Mouse (Mus musculus): Measurements from ENCODE around the gene Gria3. TPM values are rescaled to one million over a fixed set of nuclear protein-coding genes. Genes with fewer than 3 reads are reported as not detected.

Gene Gria3
- total RNA-seq, 2 experiments from 2014 or later: 1.2 to 1.6 TPM

DNA sequence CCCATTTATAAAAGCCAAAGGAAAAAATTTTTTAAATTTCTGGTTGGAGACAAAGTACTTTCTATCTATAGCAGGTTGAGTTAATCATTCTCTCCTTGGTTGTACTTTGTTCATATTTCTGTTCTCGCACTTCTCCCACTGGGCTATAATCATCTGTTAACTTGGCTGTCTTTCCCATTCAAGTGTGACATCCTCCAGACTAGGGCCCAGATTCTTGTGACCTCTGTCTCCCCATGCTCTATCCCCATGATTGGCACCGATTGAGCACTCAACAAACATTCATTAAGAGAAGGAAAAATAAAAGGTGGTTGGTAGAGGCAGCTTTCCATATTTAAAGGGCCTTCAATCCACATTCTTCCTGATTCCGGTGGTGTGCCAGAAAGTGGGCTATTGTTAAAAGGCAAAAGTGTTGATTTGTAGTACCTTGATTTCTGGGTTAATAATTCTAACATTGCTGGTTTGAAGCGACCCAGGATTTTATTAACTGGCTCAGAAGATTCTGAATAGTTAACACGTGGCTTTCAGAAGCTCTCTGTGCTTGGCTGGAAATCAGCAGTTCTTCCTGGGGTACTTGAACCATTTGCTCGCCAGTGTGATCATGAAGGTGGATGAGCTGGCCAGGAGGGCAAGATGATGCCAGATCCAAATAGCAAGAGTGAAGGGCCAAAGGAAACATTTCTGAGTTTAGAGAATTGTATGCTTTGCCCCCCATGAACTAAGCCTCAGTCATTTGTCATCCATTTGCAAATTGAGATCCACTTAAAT, 161.8 kb downstream of the Gria3 start:
- no peak for DNase-seq (ENCODE audit: low spot score)
- intact Hi-C loops (cut with DNase I): no loop called here

DNA sequence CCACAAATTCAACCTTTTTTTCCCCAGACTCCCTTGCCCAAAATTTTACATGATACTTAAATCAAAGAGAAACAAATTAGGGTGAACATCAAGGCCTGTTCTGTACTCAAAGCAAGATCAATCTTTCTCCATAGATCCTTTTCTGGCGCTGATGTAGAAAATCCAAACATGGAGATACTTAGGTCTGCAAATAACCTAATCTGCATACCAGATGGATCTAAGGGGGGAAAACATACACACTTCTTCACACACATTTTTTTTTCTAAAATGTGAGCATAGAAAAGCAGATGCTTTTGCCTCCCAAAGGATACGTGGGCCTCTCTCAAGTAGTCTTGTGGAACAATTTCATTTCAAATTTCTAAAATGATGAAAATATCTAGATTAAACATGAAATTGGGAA, 164.2 kb downstream of the Gria3 start:
- intact Hi-C loops (cut with DNase I): no loop called here
- no peak for DNase-seq (ENCODE audit: low spot score)

DNA sequence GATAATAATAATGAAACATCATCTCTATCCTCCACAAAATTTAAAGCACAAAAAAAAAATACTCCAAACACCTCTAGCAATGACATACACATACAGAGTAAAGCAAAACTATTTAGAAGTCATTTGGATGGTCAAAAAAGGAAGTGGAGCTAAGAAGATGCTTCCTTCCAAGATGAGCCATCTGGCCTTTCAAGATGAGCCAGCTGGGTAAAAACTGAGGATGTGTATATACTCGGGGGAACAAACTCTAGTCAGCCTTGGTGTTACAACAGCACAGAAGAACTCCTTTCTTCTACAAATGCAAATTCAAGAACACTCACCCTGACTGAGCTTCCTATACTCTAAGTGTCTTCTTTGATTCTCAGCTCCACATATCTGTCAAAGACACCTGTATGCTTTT, 172.4 kb downstream of the Gria3 start:
- intact Hi-C loops (cut with DNase I): no loop called here
- no peak for DNase-seq (ENCODE audit: low spot score)

DNA sequence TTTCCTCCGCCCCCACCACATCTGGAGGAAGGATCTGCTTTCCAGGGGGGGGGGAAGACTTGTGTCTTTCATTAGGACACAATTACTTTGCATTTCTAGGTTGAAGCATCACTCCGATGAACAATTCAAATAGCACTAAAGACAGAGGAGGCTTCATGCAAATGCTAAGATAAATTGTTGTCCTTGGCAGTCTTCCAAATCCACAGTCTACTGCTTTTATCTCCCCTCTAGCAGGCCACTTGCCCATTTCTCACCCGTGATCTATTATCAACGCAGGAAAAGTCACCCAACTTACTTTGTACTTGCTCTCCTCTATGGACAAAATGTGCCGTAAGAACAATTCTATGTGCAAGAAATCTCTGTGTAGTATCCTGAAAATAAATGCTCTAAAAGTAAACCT, 178.1 kb downstream of the Gria3 start:
- DNase-seq (ENCODE audit: low spot score): no peak
- intact Hi-C loops (cut with DNase I): no loop called here

DNA sequence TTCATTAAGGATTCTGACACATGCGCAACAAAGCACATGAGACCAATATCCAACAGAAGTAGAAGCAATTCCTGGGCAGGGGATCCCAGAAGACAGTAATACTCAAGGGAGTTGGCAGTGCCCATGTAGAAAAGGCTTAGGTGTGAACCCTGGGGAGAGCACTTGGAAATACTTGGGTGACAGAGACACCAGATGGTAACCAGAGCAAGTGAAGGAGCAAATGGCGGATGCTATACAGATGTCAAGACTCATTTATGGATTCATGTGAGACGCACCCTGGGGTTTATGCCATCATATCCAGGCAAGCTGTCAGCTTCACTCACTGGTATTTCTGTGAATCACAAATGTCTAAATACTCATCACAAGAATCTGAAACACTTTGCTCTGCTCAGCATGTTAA, 187.0 kb downstream of the Gria3 start:
- DNase-seq (ENCODE audit: low spot score): no peak

DNA sequence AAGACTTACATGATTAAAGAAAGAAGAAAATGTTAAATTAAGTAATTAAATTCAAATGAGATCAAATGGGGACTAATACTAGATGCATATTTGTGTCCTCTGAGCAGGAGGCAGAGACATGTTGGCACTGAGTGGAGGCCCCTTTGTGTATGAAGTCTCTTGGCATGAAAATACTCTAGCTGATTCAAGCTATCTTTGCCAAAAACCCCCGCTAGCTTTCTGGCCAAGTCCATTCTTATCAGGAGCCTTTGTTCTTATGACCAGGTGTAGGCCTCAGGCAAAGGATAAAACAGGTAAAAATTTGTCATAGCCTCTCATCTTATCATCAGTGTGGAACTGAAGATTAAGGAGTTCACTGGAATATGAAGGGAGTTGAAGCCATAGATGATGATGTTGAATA, 206.5 kb downstream of the Gria3 start:
- DNase-seq (ENCODE audit: low spot score): no peak
- intact Hi-C loops (cut with DNase I): no loop called here

More for the DNA sequence above, 187.0 kb downstream of the Gria3 start:
- intact Hi-C loops (cut with DNase I): no loop called here

DNA sequence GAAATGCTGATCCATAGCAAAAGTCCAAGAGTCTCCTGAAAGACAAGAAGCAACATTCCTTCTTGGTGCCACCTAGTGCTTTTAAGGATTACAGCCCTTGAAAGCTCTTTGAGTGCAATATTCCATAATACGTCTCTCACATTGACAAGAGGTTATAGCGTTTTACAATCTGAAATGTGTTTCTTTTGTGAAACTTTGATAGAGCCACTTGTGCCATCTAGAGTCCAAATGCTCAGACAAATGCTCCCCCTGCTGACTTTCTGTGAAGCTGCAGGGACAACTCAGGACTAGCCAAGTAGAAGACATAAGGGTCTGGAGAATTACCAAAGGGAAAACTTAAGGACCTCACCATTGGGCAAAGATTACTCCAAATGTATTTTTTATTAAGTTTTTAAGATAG, 214.3 kb downstream of the Gria3 start:
- intact Hi-C loops (cut with DNase I): no loop called here
- no peak for DNase-seq (ENCODE audit: low spot score)

DNA sequence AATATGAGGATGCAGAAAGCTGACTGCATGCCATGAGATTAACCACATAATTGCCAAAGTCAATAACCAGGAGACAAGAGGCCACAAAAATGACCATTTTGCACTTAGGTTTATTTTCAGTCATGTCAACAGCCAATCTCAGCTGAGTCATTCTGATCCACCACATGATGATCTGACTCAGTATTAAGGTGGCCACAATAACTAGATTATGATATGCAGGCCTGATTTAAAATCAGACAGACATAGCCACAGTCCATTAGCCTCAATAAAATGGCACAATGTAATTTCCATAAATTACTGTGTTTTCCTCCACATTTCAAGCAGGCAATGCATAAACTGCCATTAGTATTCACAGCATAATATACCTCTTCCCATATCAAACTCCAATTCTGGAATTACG, 216.3 kb downstream of the Gria3 start:
- intact Hi-C loops (cut with DNase I): no loop called here
- DNase-seq (ENCODE audit: low spot score): no peak

DNA sequence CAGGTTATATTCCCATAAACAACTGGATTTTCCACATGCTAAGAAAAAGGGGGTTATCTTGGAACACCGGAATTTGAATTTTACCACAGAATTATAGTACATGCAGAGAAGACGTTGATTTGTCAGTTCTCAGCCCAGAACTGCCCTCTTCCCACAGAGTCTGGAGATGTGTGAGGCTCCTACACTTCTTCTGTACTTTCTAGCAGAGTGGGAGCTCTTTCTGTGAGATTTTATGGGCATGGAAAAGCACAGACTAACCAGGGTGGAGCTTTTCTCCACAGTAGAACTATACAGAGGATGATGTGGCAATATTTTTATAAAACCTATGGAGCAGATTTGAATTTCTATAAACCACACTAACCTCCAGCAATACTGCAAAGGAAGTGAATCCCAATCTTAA, 217.7 kb downstream of the Gria3 start:
- no peak for DNase-seq (ENCODE audit: low spot score)
- intact Hi-C loops (cut with DNase I): no loop called here

DNA sequence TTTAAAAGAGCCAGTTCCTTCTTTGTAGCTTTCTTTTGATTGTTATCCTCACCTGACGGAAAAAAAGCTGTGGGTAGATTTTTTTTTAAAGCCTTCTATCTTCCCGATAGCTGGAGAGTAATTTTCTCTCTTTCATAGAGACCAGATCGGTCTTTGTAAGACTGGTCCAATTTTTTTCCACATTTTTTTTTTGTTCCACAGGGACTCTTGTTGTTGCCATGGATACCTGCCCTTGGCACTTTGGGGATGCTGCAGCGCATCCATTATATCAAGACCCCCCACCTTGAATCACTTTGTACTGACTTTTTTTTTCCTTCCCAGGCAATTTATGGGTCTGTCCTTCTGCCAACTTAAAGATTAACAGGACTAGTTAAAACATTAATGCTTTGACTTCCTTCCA, 232.9 kb downstream of the Gria3 start:
- intact Hi-C loops (cut with DNase I): no loop called here

DNA sequence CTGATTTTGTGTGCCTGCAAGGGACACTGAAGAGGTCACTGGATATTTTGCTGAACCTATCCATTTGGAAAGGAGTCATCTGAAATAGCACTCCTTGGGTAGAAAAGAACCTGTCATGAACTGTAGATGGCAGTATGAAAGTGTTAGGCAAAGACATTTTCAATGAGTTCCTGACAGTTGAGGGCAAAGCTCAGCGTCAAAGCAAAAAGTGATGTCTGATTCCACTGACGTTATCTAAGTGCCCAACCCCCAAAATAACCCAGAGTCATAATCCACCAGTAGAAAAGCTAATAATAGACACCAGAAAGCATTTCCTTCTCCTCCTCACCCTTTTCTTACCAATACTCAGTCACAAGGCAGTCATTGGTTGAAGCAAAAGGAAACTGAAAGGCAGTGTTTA, 244.3 kb downstream of the Gria3 start:
- intact Hi-C loops (cut with DNase I): no loop called here
- DNase-seq (ENCODE audit: low spot score): no peak

More for the DNA sequence above, 232.9 kb downstream of the Gria3 start:
- no peak for DNase-seq (ENCODE audit: low spot score)

DNA sequence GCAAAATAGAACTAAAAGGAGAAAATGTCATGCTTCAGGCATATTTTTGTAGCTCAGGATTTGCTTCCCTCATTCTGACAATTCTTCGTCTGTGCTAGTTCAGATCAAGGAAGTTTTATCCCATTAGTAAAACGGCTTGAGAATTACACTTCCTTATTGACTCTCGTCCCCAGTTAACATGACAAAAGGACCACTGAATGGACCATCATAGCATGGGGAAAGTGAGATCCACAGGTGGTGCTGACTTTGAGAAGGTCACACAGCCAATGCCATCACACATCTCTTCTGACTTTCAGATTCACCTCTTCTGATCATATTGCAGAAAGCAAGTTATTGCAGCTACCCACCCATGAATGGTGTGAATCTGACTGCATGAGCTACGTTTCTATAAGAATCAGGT, 257.1 kb downstream of the Gria3 start:
- no peak for DNase-seq (ENCODE audit: low spot score)
- intact Hi-C loops (cut with DNase I): no loop called here

DNA sequence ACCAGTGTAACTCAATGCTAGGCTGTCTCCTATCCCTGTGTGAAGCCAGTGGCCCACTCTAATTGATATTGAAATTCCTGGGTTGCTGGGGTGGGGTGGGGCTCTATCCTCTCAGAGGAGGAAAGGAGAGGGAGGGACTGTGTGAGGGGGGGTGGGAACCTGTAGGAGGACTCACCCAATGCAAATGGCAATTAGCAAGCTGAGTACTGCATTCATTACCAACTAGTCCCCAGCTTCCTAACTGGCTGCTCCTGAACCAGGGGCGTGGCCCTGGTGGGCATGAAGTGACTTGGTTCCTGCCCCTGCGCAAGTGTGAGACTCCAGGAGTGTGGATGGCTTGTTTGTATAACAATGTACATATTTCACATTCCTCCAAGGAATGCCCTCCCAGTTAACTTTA, 288.2 kb downstream of the Gria3 start:
- no peak for DNase-seq (ENCODE audit: low spot score)
- intact Hi-C loops (cut with DNase I): no loop called here

DNA sequence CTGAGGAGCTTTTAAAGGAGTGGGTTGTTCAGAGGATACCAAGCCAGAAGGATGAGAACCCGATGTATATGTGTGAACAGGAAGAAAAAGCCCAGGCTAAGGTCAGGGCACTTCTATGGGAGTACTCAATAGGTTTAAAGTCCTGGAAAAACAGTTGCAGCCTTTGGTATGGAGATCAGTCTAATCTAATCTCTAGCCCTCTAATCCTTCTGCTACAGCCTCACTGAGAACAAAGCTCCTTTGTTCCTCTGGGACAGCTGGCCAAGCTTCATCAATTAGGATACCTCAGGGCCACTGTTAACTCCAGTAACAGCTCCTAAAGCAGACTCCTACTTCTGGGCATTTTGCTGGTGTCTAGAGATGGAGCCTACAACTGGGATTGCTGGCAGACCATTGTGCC, 291.4 kb downstream of the Gria3 start:
- intact Hi-C loops (cut with DNase I): no loop called here
- no peak for DNase-seq (ENCODE audit: low spot score)

Small RNA genes lying within 50 kb of the gene (microRNA-seq; reads per million reads assigned to microRNA genes)
- gene Gm22413: not detected
